Mouse (Mus musculus): ENCODE measurements around the gene Gm21969. TPM values are rescaled to one million over a fixed set of nuclear protein-coding genes. Genes with fewer than 3 reads are reported as not detected.

The Gm21969 gene
- total RNA-seq, 2 experiments from 2014 or later: not detected

DNA sequence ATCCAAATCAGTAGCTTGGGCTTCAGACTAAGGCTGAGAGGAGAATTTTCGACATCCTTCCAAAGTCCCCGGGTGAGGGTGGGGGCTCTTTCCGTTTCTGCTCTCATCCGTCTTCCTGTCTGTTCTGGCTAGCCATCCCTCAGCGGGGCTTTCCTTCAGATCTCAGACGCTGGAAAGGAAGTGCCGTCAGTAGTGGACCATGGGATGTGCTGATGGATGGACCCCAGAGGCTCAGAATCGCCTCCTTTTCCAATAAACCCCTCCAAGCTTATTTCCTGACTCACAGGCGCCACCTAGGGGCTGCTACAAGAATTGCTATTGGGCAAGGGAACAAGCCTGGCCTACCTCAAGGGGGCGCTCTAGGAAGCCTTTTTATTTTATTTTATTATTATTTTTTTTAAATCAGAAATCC lies 8.6 kb downstream of the Gm21969 start:
- intact Hi-C loops (cut with DNase I): loop anchor here (1.0 to 2.0 kb wide), 2 partner anchors 25 to 35 kb away; no protein-coding TSS in a partner anchor
- DNase-seq: peak; percentile 89 to 93

DNA sequence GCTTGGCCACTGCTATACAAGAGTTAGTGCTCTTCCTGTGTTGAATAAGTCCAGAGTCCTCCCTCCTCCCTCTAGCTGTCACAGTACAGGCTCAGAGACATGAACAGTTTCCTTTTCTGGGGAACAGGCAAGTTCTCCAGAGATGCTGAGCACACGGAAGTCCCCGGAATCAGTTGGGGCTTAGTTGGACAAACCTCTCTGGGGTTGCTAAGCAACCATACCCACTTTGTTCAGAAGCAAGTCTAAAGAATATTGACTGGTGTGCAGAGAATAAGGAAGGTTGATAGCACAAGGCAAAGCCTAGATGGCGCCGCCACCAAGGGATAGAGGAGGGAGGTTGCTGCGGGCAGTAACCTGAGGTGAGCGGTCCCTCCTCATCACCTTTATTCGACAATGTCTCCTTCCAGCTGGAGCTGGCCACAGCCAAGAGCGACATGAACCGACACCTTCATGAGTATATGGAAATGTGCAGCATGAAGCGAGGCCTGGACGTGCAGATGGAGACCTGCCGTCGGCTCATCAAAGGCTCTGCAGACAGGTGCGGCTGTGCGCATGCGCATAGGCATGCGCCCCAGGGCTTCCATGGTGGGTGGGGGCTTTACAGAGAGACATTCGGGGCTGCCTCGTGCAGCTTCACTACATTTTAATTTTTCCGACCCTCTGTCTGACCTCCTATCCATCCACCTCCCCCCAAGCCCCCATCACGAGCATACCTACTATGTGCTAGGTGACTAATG lies 11.7 kb downstream of the Gm21969 start:
- no peak for DNase-seq
- intact Hi-C loops (cut with DNase I): no loop called here

DNA sequence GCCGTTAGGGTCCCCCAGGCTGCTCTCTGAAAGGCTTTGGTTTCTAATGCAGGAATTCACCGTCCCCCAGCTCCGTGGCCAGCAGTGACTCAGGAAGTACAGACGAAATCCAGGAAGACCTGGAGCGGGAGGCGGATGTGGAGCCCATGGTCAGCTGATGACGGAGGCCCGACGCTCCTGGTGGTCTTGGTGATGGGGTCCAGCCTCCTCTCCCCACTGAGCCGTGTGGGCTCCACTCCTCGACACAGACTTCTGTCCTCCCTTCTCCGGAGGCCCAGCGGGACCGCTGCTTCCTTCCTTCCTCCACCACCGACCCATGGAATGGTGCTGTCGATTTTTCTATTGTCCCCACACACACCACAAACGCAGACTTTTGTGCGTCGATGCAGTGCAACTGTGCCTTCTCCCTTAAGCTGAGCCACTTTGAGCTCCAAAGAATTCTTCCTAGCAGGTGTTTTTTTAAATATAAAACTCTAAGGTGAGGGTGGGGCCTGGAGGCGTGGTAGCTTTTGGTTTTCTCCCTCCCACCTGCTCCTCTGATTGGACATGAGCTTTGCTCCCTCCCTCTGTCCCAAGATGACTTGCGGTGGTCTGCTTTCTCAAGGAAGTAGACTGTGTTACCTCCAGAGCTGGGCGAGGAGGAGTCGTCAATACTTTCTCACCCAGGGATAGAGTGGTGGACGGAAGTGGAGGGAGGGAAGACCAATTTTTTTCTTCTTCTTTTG lies 13.5 kb downstream of the Gm21969 start:
- intact Hi-C loops (cut with DNase I): no loop called here
- peak in 1 of 2 experiments; percentile 44 for DNase-seq

DNA sequence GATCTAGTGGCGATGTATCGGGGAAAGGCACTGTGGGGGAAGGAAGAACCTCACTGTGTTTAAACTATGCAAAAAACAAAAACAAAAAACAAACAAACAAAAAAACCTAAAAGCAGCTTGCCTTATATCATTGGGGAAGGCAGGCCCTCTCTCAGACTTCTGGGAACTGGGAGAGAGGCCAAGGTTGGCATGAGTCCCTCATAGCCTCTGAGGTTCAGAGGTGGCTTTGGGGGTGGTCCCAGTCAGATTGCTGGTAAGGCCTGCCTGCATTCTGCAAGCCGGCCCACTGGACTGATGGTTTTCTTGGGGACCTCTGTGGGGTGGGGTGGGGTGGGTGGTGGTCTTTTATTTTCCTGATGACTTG lies 14.0 kb downstream of the Gm21969 start:
- DNase-seq: no peak
- intact Hi-C loops (cut with DNase I): no loop called here

DNA sequence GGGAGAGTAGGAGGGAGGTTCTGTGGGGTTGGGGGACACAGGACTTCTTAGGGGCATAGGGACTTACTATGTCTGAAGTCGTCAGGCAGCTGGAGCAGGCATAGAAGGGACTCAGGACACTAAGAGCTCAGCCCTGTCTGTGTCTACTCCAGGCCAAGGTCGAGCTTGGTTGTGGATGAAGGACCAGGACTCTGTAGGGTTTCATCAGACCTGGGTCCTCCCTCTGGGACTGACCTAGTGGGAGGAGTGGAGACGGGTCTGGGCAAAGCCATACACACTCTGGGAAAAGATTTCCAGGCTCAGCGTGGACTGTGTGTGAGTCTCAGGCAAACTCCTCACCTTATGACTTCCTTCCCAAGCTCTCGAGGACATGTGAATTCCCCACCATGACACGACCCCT lies 16.8 kb downstream of the Gm21969 start:
- no peak for DNase-seq
- intact Hi-C loops (cut with DNase I): no loop called here

DNA sequence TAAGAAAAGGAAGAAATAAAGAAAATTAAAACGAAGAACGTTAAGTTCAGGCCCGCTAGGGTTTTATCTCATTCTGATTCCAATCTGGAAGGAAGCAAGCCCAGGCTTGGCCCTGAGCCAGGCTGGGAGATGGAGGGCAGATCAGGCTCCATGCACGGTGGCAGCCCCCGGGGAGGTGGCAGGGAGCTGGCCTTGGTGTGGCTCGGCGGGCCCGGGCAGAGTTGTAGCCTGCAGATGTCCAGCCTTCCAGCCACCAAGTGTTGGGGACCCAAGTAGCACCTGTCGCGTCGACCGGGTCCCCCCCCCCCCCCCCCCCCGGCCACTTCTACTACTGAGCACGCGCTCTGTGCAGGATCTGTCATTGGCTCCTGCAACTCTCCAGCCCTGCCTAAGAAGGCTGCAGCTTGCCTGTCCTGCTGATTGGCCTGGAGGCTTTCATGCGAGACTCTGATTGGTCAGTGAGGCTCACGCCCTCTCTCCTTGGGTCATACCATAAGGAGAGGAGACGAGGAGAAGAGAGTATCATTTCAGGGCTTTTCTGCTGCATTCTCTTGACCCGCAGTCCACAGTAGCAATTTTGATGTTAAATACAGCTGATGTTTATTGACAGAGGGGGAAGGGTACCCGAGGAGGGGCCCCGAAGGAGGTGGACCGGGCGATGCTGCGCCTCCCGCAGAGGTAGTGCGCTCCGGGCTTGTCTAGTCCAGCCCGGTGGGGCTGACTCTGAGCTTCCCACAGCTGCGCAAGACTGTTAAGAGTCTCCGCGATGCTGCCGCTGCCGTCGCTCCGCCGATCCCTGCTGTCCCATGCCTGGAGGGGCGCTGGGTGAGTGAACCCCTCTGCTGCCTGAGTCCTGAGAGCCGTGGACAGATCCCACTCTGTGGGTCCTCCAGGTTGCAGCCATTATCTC lies 19.6 kb downstream of the Gm21969 start, which contains the start of gene Aldh4a1:
Gene Aldh4a1 (plus strand): TSS at position 494 of the 910 bp plus-strand sequence.
- intact Hi-C loops (cut with DNase I): no loop called here

DNA sequence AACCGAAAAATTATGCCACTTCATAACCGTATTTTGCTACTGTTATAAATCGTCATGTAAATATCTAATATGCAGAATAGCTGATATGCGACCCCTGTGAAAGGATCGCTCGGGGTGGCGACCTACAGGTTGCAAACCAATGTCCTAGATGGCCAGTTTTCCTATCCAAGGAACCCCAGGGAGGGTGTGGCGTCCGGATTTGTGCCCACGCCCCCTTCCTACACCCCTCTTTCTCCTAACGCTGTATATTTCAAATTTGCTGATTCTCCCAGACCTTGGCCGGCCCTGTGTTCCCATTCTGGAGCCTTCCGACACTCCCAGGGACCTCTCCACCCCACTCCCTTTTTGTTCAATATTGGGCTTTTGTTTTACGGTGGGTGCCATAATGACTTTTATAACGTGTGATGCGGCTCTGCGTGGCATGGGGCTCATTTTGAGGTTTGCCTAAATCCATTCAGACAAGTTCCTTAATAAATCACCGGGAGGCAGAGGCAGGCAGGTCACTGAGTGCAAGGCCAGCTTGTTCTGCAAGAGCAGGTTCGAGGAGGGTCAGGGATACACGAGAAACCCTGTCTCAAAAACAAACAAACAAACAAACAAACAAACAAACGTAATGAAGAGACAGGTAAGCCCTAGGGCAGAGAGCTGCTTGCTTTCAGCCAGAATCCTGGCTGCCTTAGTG lies 20.6 kb downstream of the Gm21969 start:
- intact Hi-C loops (cut with DNase I): no loop called here
- no peak for DNase-seq

More for the DNA sequence above, 19.6 kb downstream of the Gm21969 start, which contains the start of gene Aldh4a1:
- DNase-seq: peak; percentile 83 to 84

DNA sequence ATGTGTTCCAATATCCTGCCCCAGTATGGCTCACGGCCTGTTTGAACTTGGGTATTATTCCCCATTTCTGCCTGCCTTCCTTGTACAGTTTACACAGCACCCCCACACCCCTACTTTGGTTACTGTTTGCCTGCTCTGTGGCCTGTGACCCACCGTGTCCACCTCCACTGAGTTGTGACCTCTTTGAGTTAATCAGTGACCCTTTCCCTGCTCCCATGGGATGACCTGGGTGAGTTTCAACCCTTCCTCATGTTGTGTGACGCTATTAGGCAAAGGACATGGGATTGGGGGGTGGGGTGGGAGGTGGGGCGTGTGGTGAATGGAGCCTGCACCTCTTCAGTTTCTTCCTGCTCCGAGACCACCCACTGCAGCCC lies 21.1 kb downstream of the Gm21969 start:
- intact Hi-C loops (cut with DNase I): no loop called here

DNA sequence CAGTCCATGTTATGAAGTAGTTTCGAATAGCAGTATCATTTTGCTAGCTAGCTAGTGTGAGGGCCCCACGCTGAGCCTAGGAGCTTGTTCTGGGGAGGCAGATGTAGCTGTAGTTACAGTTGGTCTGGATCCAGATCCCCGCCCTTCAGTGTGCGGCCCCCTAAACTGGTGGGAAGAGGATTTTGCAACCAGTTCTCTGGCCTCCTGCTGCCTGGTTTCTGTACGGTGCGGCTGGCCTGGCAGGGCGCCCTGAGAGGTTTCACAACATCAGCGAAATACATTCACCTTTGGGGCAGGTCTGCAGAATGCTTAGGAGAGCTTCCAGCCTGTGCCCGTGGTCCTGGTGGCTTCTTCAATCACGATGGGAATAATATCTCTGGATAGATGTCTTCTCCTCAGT lies 21.7 kb downstream of the Gm21969 start:
- DNase-seq: no peak
- intact Hi-C loops (cut with DNase I): no loop called here

More for the DNA sequence above, 21.1 kb downstream of the Gm21969 start:
- DNase-seq: no peak

DNA sequence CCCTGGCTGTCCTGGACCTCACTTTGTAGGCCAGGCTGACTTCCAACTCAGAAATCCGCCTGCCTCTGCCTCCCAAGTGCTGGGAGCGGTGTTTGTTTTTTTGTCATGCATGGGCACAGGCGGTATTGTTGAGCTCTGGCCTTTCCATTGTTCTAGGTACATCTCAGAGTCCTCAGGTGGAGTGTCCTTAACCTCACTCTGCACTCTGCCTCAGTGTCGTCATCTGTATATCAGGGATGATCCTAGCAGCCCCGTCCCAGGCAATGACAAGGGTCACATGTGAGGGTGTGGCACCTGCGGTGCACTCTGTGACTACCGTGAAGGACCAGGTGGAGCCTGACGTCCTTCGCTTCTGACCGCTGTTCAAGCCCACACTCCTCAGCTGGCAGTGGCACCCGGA lies 24.4 kb downstream of the Gm21969 start:
- intact Hi-C loops (cut with DNase I): no loop called here
- DNase-seq: no peak

DNA sequence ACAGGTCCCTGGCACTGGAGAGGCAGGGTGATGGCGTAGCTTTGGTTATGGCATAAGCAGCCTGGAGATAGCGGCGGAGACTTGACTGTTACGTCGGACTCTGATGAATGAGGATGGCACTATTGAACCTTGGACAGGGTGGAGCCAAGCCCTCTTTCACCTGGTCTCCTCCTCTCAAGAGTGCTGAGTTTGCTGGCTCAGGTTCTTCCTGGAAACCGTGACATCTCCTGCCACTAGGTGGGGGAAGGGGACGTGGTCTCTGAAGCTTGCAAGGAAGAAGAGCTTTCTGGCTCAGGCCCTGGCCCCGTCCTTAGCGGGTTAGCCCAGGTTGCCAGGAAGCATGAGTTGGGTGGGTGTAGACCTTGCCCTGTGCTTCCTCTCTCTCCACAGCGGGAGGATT lies 27.2 kb downstream of the Gm21969 start:
- no peak for DNase-seq
- intact Hi-C loops (cut with DNase I): no loop called here

DNA sequence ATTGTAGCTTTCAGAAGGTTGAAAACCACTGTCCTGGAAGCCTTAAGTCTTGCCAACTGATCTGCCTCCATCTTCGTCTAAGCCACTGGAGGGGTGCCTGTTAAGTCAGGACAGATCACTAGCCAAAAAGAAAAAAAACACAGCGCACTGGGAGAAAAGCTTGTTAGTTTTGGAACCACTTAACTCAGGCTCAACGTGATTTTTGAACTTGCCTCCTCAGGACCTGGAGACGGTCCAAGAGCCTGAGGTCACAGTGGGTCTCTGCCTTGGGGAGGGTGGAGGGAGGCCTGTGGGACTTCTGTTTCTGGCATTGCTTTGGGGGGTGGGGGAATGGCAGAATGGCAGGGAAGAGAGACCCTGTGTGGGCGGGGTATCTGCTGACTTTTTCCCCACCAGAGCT lies 28.2 kb downstream of the Gm21969 start:
- intact Hi-C loops (cut with DNase I): no loop called here

DNA sequence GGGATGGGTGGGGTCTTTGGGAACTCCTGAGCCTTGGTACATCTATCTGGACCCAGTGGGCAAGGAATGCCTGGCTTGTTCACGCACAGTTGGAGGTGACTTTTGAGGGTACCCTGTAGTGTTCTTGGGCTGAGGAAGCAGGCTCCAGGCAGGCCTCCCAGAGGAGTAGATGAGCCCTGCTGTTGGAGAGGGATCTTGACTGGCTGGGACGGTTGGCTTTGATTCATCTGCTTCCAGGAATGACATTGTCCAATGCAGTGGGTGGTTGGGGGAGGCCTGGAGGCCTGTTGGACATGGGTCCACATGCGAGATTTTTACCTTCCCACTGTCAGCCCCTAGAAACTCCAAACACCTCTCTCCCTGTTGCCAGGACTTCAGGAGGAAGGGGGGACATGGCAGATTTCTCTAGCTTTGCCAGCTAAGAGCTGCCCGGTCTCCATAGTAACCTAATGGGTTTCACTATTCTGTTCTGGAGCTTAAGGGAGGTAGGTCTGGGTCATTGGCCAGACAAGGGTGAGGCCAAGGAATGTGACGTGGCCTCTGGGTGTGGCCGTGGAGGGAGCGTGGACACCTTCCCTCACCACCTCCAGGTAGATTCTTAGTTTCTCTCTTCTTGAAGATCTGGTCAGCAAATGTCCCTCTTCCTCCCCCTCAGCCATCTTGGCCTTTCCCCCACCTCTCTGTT lies 28.7 kb downstream of the Gm21969 start:
- no peak for DNase-seq
- intact Hi-C loops (cut with DNase I): no loop called here

More for the DNA sequence above, 28.2 kb downstream of the Gm21969 start:
- DNase-seq: no peak

DNA sequence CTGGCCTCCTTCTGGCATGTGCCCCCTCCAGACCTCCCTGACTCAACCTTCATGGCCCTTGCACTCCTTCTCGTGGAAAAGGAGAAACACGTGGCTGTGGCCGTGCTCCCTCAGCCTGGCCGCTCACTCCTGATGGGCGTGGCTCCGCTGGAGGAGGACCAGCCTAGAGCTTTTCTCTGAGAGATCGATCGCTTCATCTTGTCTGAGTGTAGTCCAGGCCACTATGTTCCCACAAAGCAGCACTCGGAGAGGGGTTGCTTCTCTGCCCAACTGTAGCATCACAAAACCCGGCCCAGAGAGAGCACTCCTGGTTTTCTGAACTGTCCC lies 29.2 kb downstream of the Gm21969 start:
- intact Hi-C loops (cut with DNase I): no loop called here
- DNase-seq: no peak

DNA sequence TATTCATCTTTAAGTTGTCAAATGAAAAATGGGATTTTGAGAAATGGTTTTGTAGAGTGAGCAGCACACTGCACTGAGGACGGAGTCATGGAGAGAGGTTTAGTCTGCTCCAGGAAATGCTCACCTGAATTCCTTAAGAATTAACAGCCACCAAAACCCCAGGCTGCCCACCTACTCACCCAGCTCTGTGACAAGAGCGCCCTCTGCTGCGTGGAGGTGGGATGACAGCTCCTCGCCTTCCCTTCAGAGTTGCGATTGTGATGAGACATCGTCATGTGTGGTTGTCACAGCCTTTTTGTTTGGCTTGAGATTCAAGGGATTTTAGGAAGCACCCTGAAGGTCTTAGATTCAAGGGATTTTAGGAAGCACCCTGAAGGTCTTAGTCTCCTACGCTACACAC lies 33.4 kb downstream of the Gm21969 start:
- intact Hi-C loops (cut with DNase I): loop anchor here (1.0 kb wide), 2 partner anchors 25 to 166 kb away; no protein-coding TSS in a partner anchor
- peak; percentile 76 to 86 for DNase-seq

DNA sequence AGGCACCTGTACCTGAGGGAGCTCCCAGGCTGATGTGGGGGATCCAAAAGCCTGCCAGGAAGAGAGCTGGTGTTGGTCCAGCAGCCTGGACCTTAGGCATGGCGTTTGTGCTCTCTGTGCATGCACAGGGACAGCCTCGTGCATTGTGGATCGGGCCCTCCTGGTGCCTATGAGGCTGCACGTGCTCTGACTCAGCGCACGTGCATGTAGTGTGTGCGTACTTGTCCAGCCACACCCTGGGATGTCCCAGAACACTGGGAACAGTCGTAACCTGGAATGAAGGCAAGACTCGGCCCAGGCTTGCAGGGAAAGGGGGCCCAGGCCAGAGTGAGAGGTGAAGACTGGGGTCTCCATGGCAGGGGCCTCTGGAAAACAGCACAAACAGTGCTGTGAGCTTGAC lies 34.9 kb downstream of the Gm21969 start:
- DNase-seq: no peak
- intact Hi-C loops (cut with DNase I): no loop called here

DNA sequence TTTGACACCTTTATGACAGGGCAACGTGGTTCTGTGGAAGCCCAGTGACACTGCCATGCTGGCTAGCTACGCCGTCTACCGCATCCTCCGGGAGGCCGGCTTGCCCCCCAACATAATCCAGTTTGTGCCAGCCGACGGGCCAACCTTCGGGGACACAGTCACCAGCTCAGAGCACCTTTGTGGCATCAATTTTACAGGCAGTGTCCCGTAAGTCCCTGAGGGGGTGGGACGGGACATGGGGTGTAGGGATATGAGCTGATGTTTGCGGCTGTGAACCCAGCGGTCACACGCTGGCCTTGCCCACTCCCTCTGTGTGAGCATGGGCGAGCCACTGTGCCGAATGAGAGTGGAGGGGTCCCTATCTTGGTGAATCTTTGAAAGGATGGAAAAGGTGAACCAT lies 35.4 kb downstream of the Gm21969 start:
- intact Hi-C loops (cut with DNase I): no loop called here

DNA sequence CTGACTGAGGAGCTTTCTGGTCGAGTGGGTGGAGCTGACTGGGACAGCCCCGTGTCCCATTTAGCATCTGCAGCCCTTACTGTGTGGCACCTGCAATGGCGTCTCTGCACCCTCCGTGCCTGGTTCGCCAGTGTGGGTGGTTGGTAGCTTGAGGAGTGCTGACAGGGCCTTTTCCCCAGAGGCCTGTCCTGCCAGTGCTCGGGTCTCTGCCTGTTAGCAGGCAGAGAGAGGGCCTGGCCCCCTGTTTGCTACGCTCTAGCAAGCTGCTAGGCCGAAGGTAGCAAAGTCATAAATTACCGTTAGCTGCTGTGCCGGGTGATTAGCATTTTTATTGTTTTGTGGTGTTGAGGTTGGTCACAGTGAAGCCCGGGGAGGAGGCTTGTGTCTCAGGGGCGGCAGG lies 36.8 kb downstream of the Gm21969 start:
- intact Hi-C loops (cut with DNase I): no loop called here

More for the DNA sequence above, 35.4 kb downstream of the Gm21969 start:
- no peak for DNase-seq

DNA sequence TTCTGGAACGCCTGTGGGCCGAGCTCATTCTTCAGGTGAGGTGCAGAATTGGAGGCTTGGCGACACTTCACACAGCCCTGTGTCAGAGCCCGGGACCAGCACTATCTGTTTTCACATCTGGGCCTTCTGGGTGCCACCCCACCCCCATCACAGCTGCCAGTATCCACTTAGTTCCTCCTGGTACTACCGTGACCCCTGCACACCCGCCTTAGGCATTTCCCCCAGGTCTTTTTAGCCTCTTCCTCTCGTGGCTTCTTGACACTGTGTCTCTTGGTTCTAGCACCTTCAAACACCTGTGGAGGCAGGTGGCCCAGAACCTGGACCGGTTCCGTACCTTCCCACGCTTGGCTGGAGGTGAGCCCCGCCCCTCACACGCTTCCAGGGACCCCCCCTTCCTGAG lies 37.3 kb downstream of the Gm21969 start:
- intact Hi-C loops (cut with DNase I): no loop called here

More for the DNA sequence above, 36.8 kb downstream of the Gm21969 start:
- DNase-seq: no peak

DNA sequence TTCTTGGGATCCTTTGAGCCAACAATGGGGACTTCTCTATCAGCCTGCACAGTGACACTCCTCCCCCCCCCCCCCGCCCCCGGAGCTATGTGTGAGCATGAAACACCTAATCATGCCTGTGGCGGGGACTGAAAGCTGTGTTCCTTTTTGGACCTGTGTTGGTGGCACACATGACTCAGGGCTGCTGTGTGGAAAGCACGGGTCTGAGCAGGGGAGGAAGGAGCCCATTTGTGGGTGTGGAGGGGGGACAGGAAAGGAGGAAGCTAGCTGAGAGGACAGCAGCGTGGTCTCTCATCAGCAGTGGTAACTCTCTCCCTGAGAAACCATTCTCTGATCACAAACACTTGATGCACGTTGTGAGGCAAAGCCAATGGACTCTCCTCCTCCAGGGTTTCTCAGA lies 37.8 kb downstream of the Gm21969 start:
- DNase-seq: no peak
- intact Hi-C loops (cut with DNase I): no loop called here

More for the DNA sequence above, 37.3 kb downstream of the Gm21969 start:
- no peak for DNase-seq

Measured in heart, postnatal 14 days (tissue).